Mouse (Mus musculus) hematopoietic stem cell, adult 5-6 weeks (primary cell): ENCODE data around the gene Clps. TPM values are rescaled to one million over a fixed set of nuclear protein-coding genes. Genes with fewer than 3 reads are reported as not detected.
A peak's percentile ranks its signal among the peaks of the same experiment; 100 is the strongest.

Experiments used
- ATAC-seq, 2 experiments: fragments of 125-278 bp in 1 of 2; replicated peaks in 1 of 2; 2 replicates each; pipeline ENCODE4 v1.8.0; 2016 to 2017; ENCODE audit warnings: inconsistent platforms in 2 of 2, mild to moderate bottlenecking in 2 of 2, moderate number of reproducible peaks in 2 of 2, low read depth in 1 of 2, moderate TSS enrichment in 1 of 2; ENCODE audit not compliant: low FRiP score in 2 of 2, poor library complexity in 2 of 2, severe bottlenecking in 2 of 2, insufficient read depth in 1 of 2, low TSS enrichment in 1 of 2
- total RNA-seq: library from RNA; stranded (forward); fragments of 172-1452, 232-1000 nt; gene quantifications from 2 replicates; pipeline ENCODE4 v1.2.3, GENCODE M21; 2017

Clps gene
- total RNA-seq, 1 experiment from 2014 or later, result not detected

DNA sequence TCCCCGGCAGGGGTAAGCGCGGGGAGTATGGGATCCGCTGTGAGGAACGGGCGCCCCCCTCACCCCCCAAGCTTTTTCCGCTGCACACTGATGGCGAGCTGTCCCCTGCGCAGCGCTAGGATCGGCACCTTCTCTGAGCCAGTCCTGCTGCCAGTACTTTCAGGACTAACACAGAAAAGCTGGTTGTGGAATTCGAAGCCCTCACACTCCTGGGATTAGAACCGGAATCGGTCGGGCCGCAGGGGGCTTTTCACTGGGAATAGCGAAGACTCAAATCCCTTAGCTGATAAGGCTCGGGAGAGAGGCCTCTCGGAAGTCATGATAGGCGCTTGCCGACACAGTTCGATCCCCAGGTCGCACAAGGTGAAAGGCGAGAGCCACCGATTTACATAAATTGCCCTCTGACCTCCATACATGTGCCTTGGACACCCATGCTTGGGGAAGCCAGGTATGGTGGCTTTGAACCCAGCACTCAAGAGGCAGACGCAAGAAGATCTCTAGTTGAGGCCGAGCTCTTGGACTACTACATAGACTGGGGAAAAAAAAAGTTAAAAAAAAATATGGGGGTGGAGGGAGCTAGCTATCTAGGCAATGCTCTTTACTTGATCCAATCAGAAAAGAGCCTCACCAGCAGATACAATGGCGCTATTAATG is 37.1 kb downstream of the Clps start:
- no peak for ATAC-seq

- ATAC-seq, result peak; percentile 65 to 73
Observed at GRCm38 (mm10) chr17:28522623-28523354, 37.8 kb downstream of the Clps start.

DNA sequence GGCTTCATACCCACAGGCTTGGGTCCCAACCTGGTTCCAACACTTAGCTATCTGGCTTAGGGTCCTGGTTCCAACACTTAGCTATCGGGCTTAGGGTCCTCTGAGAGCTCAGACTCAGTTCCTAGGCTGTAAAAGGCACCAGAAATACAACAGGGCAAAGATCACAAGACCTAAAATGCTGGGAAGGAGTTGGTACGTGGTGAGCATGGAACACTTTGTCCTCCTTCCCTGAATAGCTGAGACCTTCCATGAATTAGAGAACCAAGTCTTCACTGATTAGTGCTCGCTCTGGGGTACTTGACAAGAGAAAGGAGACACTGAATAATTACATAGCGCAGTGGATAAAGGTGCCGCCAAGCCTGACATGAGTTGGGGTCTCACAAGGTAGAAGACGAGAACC is 38.6 kb downstream of the Clps start:
- no peak for ATAC-seq

DNA sequence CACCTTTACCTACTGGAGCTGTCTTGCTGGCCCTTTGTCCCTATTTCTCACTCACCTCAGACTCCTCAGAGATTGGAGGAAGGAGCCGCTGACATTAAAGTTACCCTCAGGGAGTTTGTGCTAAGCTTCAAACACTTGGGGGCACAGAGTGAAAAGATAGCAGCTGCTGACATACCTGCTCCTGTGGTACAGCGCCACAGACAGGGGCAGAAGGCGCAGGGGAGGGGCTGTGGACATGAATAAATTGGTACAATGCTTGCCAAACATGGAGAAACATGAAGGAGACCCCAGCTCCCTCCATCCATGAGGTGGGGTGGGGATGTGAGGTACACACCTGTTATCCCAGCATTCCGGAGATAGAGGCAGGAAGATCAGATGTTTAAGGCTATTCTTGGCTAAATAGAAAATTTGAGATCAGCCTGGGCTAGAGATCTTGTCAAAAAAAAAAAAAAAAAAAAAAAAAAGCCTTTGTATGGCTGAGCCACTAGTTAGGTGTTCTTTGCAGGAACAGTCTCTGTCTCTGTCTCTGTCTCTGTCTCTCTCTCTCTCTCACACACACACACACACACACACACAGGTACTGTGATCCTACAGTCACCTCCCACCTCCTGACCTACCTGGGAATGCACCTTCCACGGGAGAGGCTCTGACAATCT is 39.4 kb downstream of the Clps start:
- ATAC-seq, result no peak

- ATAC-seq, result no peak
Observed at GRCm38 (mm10) chr17:28520561-28520960, 40.0 kb downstream of the Clps start.

- ATAC-seq, result no peak
Observed at GRCm38 (mm10) chr17:28519827-28520226, 40.7 kb downstream of the Clps start.

GRCm38 (mm10) chr17:28518615-28519071 is 41.9 kb downstream of the Clps start:
- ATAC-seq, result peak in 1 of 2 experiments; percentile 19; a peak in 2 of 4 replicates

DNA sequence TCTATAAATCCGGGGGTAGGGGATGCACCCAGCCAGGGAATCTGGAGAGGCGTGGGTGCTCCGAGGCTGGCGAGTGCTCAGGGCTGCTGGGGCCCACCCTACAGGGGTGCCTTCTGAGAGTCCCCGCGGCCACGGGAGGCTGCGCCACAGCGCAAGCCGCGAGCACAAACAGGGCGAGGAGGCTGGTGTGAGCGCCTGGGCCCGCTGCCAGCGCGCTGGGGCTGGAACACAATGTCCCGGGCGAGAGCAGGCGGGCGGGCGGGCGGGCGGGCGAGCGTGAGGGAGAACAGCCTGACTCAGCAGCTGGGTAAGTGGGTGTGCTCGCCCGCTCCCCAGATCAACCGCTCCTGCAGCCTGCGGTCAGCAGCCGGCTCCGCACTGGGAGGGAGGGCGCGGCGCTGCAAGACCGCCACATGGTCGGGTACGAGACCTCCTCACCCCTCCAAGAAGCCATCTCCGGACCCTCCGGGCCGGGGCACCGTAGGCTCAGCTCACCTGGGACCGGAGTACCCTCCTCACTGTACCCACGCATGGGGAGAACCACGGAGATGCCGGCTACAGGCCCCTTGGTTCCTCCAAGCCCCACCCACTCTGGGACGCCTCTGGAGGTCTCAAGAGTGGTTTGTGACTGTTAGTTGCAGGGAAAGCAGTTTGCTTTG is 42.5 kb downstream of the Clps start:
- ATAC-seq, result peak; percentile 55 to 56

DNA sequence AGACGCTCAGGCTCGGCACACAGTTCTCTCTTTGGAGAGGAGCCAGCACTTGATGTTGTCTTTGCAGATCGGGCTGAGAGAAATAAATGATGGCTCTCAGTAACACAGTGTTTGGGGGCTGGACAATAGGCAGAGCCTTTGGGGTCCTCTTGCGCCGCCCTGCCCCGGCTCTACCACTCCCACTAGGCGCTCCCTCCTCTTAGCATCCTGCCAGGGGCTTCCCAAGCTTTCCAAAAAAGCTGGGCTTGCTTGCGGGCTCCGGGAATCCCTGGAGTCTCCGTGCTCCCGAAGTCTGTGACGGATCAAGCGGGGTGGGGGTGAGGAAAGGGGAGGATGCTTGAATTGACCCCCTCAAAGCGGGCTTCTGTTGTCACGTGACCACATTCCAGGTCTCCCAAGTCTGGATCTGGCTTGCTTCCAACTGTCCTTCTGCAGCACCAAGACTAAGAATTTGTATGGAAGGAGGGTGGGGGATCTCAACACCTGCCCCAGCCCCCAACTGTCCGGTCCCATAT is 43.1 kb downstream of the Clps start, which contains the start of gene Fkbp5:
TSS of gene Fkbp5 (minus strand) at position 87 of the 515 bp plus-strand sequence.
- ATAC-seq, result no peak

DNA sequence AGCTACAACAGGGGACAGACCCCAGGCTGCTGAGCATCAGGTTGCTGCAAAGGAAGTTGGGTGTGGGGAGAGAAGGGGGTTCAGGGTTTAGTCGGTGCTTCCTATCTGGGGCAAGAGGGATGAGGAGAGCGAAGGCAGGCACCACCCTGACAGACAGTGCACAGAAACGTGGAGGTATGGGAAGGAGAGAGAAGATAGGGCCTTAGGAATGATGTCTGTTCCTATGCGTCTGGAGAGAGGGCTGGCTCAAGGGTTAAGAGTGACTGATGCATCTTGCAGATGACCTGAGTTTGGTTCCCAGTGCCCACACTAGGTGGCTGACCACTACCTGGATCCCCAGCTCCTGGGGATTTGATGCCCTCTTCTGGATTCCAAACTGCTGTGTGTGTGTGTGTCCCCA is 43.7 kb downstream of the Clps start:
- ATAC-seq, result no peak

DNA sequence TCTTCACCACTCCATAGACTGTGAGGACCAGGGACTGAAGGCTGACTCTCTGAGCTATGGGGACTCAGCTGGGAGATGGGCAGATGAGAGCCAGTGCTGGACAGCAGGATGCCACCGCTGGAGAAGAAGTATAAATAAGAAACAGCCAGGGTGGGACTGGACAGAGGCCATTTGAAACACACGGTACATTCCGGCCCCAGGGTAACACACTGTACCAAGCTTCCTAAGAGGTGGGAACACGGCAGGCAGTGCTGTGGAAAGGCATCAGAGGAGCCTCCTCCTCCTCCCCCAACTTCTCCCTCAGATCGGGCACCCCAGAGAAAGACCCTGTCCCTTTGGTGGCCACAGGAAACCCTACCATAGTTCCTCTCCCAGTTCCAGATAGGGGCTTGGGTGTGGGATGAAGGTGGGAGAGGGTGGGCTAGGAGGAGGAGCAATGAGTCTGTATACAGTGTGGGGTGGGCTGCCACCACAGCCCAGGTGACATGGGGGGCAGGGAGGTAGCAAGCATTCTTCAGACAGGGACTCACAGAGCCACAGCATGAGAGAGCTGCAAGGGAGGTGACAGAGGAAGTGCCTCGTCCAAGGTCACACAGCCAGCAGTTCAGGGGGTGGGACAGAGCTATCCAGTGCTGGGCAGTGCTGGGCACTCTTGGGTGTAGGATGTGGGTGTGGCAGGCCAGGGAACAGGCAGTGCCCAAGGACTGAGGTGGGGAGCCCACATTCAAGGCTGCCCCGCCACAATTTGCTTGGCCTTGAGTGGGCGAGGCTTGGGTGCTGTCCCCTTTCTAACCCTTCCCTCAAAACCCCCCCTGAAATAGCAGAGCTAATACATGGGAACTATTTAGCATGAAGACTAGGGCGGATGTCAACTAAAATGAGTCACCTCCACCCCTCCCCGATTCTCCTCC is 44.9 kb downstream of the Clps start:
- ATAC-seq, result no peak

GRCm38 (mm10) chr17:28514555-28514954 is 46.0 kb downstream of the Clps start:
- ATAC-seq, result no peak

- peak; percentile 14 to 15; a peak in 2 of 4 replicates for ATAC-seq
Observed at GRCm38 (mm10) chr17:28513844-28514243, 46.7 kb downstream of the Clps start.

- no peak for ATAC-seq
Observed at GRCm38 (mm10) chr17:28513337-28513736, 47.2 kb downstream of the Clps start.

DNA sequence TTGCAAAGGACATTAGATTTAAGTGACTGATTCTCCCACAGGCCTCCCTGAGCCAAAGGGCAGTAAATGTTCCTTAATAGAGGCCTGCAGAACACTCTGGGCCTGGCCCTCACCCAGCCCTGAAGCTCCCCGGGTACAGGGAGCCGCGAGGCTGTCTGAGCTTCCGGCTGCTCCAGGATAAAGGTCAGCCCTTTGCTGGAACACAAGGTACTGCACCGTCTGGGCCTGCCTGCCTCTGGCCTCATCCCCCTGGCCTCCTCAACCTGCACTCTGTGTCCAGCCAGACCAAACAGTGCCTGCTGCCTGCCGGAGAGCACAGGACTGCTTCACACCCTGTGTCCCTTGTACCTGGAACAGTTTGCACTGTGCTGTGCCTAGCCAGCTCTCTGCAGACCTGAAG is 47.9 kb downstream of the Clps start:
- ATAC-seq, result no peak

DNA sequence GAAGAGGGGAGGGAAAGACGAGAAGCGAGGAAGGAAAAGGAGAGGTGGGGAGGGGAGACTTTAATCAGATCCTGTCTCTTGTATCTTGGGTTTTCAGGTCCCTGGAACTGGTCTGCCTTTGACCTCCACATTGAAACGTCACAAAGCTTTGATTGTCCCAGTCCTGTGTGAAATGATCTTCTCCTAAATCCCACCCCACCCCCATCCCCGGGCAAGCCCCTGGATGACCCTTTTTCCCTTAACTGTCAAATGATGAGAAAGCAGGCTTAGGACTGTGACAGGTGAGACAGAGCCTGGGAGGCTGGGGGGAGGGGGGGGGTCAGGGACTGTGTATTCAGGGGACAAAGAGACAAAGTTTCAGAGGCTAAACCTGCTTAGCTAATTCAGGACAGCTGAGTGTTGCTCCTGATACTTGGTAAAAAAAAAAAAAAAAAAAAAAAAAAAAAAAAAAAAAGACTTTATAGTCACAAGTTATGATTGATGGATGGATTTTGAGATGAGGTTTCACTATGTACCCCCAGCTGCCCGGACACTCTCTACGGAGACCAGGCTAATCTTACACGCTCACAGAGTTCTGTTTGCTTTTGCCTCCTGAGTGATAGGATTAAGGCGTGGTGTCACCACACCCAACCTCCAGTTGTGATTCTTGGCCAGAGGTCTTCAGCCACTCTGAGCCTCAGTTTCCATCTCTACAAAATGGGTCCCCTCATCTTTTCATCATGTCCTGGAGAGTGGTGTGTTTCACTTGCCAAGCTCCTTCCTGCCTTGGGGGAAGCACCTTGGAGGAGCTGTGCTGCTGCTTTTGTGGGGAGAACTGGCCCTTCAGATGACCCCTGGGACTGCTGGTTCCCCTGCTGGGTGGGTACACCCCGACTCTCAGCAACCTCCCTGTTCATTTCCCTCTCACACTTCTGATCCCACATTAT is 48.7 kb downstream of the Clps start:
- ATAC-seq, result no peak
